Mouse (Mus musculus) lung, embryonic 14.5 days (tissue): ENCODE measurements at regions not wholly inside any gene's neighbourhood (a gene's known extent, or its start where the extent isn't known, plus 50 kb on each side); places are given as distances from the start of the nearest gene placed in this dataset.

Source experiments
- ATAC-seq: fragments of 200-750 bp; cut with Nextera tagmentation; 2 replicates; pipeline ENCODE4 v1.8.0; 2017; ENCODE audit warnings: mild to moderate bottlenecking, moderate TSS enrichment, moderate library complexity; ENCODE audit not compliant: insufficient read depth
- DNase-seq: peaks from one replicate; pipeline ENCODE4 v3.0.0-alpha.2; 2015
- H3K27ac ChIP-seq: fragments of 300-500 bp; sonication (generic); 2 replicates; pipeline ENCODE4 v1.5.1; 2014; ENCODE audit warnings: low read depth, mild to moderate bottlenecking, moderate library complexity
- H3K27me3 ChIP-seq: fragments of 300-500 bp; sonication (generic); 2 replicates; pipeline ENCODE4 v1.6.1; 2014; ENCODE audit warnings: low read length, control low read depth; ENCODE audit not compliant: insufficient read depth
- H3K36me3 ChIP-seq: fragments of 300-500 bp; sonication (generic); 2 replicates; pipeline ENCODE4 v1.6.1; 2014; ENCODE audit warnings: control low read depth; ENCODE audit not compliant: insufficient read depth
- H3K4me1 ChIP-seq: fragments of 300-500 bp; sonication (generic); 2 replicates; pipeline ENCODE4 v1.6.1; 2014; ENCODE audit warnings: antibody characterized with exemption, control low read depth; ENCODE audit not compliant: insufficient read depth
- H3K4me2 ChIP-seq: fragments of 300-500 bp; sonication (generic); 2 replicates; pipeline ENCODE4 v1.6.1; 2014; ENCODE audit warnings: mild to moderate bottlenecking
- H3K4me3 ChIP-seq: fragments of 300-500 bp; sonication (generic); 2 replicates; pipeline ENCODE4 v1.5.1; 2014; ENCODE audit warnings: low read depth, low read length
- H3K9ac ChIP-seq: fragments of 300-500 bp; sonication (generic); 2 replicates; pipeline ENCODE4 v1.6.1; 2014
- H3K9me3 ChIP-seq: fragments of 300-500 bp; sonication (generic); 2 replicates; pipeline ENCODE4 v1.6.1; 2016; ENCODE audit warnings: low read depth, low read length, control low read depth
- CTCF ChIP-seq: IDR thresholded peaks from 2 replicates; pipeline ENCODE4 v1.5.1; 2016; ENCODE audit warnings: antibody characterized with exemption, low read depth
- WGBS: fragments of 180-500 bp; shearing (Covaris S2); extraction: QIAGEN DNeasy Blood & Tissue Kit; methylation state at CpG from one replicate; pipeline ENCODE4 v1.1.7; 2014; 5-methylcytosine and 5-hydroxymethylcytosine counted together

DNA sequence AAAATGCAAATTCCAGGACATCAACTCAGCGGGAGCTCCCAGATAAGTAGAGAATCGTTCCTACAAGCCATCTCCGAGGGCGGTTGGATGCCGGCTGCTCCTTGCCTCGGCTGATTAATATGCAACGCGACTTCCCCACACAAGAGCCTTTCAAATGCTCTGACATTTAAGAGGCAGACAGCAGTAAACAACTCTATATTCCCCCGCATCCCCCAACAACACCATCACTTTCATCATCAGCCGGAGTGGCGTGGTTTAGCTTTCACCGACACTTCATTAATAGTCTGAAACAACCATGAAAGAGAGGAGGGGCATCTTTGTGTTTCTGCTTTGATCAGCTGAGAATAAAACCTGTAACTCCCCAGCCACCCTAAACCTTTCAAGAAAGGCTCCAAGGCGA is 53.7 kb upstream of the Rxfp2 start:
- Histone ChIP-seq H3K9ac (no peak overlapping the region; the same call in 1 of the 2 replicates), H3K4me1 (no peaks in the 10 kb centered on the region)
- ATAC-seq: no peak

More for the DNA sequence above, 53.7 kb upstream of the Rxfp2 start:
- Histone ChIP-seq H3K4me2 (peak overlapping the region; percentile 18; the same call in 1 of the 2 replicates), H3K27me3 (no peaks in the 10 kb centered on the region), H3K4me3 (no peak overlapping the region), H3K9me3 (no peaks in the 10 kb centered on the region), H3K27ac (no peak overlapping the region; the same call in 1 of the 2 replicates), H3K36me3 (no peaks in the 10 kb centered on the region)
- TF ChIP-seq CTCF: no peak
- DNase-seq: peak; percentile 23
- 24% methylated on average over 13 of the region's 13 CpGs for WGBS
